Mouse (Mus musculus): ENCODE measurements around the gene Ctnnd2. TPM values are rescaled to one million over a fixed set of nuclear protein-coding genes. Genes with fewer than 3 reads are reported as not detected.

Gene Ctnnd2
- total and polyA plus RNA-seq, 3 experiments = 0.16 TPM; not detected in 2

GRCm38 (mm10) chr15:30384386-30384785 lies 212.0 kb downstream of the Ctnnd2 start:
- Histone ChIP-seq H3K27me3 (ENCODE audit: insufficient read depth, low read length) (no peaks in the 10 kb centered on the region), H3K36me3 (replicated peaks) (no peaks in the 10 kb centered on the region), H3K4me1 (ENCODE audit: insufficient read depth, low read depth, low read length) (no peaks in the 10 kb centered on the region), H3K9me3 (replicated peaks) (no peaks in the 10 kb centered on the region), H3K4me3 (ENCODE audit: low read depth, low read length) (no peak overlapping the region)
- ATAC-seq (ENCODE audit: extremely low read depth, insufficient number of reproducible peaks, low FRiP score, poor library complexity, severe bottlenecking) = no peak
- DNase-seq (ENCODE audit: low spot score) = no peak
- TF ChIP-seq GATA1 (IDR thresholded peaks at IDR 0.05; ENCODE audit: borderline replicate concordance, low read length) = no peak
- no peak for TF ChIP-seq TAL1 (conservative IDR thresholded peaks at IDR 0.05; ENCODE audit: low read depth, low read length)
- no peak for TF ChIP-seq CTCF (IDR thresholded peaks at IDR 0.05; ENCODE audit: low read depth, low read length)

- Histone ChIP-seq H3K4me1 (ENCODE audit: insufficient read depth, low read depth, low read length) (no peaks in the 10 kb centered on the region), H3K9me3 (replicated peaks) (no peaks in the 10 kb centered on the region), H3K27me3 (ENCODE audit: insufficient read depth, low read length) (no peaks in the 10 kb centered on the region), H3K36me3 (replicated peaks) (no peaks in the 10 kb centered on the region), H3K4me3 (ENCODE audit: low read depth, low read length) (no peak overlapping the region)
- TF ChIP-seq GATA2 (IDR thresholded peaks at IDR 0.05; ENCODE audit: borderline replicate concordance, low read depth, low read length) (no peak), CTCF (IDR thresholded peaks at IDR 0.05; ENCODE audit: low read depth, low read length) (no peak), GATA1 (IDR thresholded peaks at IDR 0.05; ENCODE audit: borderline replicate concordance, low read length) (no peak), TAL1 (conservative IDR thresholded peaks at IDR 0.05; ENCODE audit: low read depth, low read length) (no peak), POLR2AphosphoS5 (IDR thresholded peaks at IDR 0.05; ENCODE audit: insufficient replicate concordance, low read depth, low read length) (no peak)
- ATAC-seq (ENCODE audit: extremely low read depth, insufficient number of reproducible peaks, low FRiP score, poor library complexity, severe bottlenecking) = no peak
- DNase-seq (ENCODE audit: low spot score) = no peak
Measured at GRCm38 (mm10) chr15:30386489-30386888, 214.1 kb downstream of the Ctnnd2 start.

- Histone ChIP-seq H3K4me1 (ENCODE audit: insufficient read depth, low read depth, low read length) (no peaks in the 10 kb centered on the region), H3K4me3 (ENCODE audit: low read depth, low read length) (no peak overlapping the region), H3K36me3 (replicated peaks) (no peaks in the 10 kb centered on the region), H3K27me3 (ENCODE audit: insufficient read depth, low read length) (no peaks in the 10 kb centered on the region), H3K9me3 (replicated peaks) (no peaks in the 10 kb centered on the region)
- TF ChIP-seq TAL1 (conservative IDR thresholded peaks at IDR 0.05; ENCODE audit: low read depth, low read length) (no peak), GATA2 (IDR thresholded peaks at IDR 0.05; ENCODE audit: borderline replicate concordance, low read depth, low read length) (no peak), POLR2AphosphoS5 (IDR thresholded peaks at IDR 0.05; ENCODE audit: insufficient replicate concordance, low read depth, low read length) (no peak), CTCF (IDR thresholded peaks at IDR 0.05; ENCODE audit: low read depth, low read length) (no peak)
- no peak for ATAC-seq (ENCODE audit: extremely low read depth, insufficient number of reproducible peaks, low FRiP score, poor library complexity, severe bottlenecking)
- no peak for DNase-seq (ENCODE audit: low spot score)
Measured at GRCm38 (mm10) chr15:30387244-30387643, 214.9 kb downstream of the Ctnnd2 start.

GRCm38 (mm10) chr15:30401111-30401510 lies 228.7 kb downstream of the Ctnnd2 start:
- Histone ChIP-seq H3K4me3 (ENCODE audit: low read depth, low read length) (no peak overlapping the region), H3K9me3 (replicated peaks) (0 out of 2 replicates have a peak, but pooled peaks cover 4% of the 10 kb centered on the region), H3K4me1 (ENCODE audit: insufficient read depth, low read depth, low read length) (no peaks in the 10 kb centered on the region), H3K36me3 (replicated peaks) (no peaks in the 10 kb centered on the region), H3K27me3 (ENCODE audit: insufficient read depth, low read length) (no peaks in the 10 kb centered on the region)
- ATAC-seq (ENCODE audit: extremely low read depth, insufficient number of reproducible peaks, low FRiP score, poor library complexity, severe bottlenecking) = no peak
- TF ChIP-seq POLR2AphosphoS5 (IDR thresholded peaks at IDR 0.05; ENCODE audit: insufficient replicate concordance, low read depth, low read length) = no peak
- TF ChIP-seq GATA1 (IDR thresholded peaks at IDR 0.05; ENCODE audit: borderline replicate concordance, low read length) = no peak
- no peak for TF ChIP-seq CTCF (IDR thresholded peaks at IDR 0.05; ENCODE audit: low read depth, low read length)
- TF ChIP-seq GATA2 (IDR thresholded peaks at IDR 0.05; ENCODE audit: borderline replicate concordance, low read depth, low read length) = no peak
- DNase-seq (ENCODE audit: low spot score) = no peak

- H3K4me1 ChIP-seq (ENCODE audit: insufficient read depth, low read depth, low read length) = no peaks in the 10 kb centered on the region
- H3K9me3 ChIP-seq (replicated peaks) = no peaks in the 10 kb centered on the region
- no peak overlapping the region for H3K4me3 ChIP-seq (ENCODE audit: low read depth, low read length)
- no peak for TF ChIP-seq GATA2 (IDR thresholded peaks at IDR 0.05; ENCODE audit: borderline replicate concordance, low read depth, low read length)
- no peak for TF ChIP-seq POLR2AphosphoS5 (IDR thresholded peaks at IDR 0.05; ENCODE audit: insufficient replicate concordance, low read depth, low read length)
- TF ChIP-seq GATA1 (IDR thresholded peaks at IDR 0.05; ENCODE audit: borderline replicate concordance, low read length) = no peak
- TF ChIP-seq TAL1 (conservative IDR thresholded peaks at IDR 0.05; ENCODE audit: low read depth, low read length) = no peak
- TF ChIP-seq CTCF (IDR thresholded peaks at IDR 0.05; ENCODE audit: low read depth, low read length) = no peak
- ATAC-seq (ENCODE audit: extremely low read depth, insufficient number of reproducible peaks, low FRiP score, poor library complexity, severe bottlenecking) (no peak), DNase-seq (ENCODE audit: low spot score) (no peak)
- H3K36me3 ChIP-seq (replicated peaks) = no peaks in the 10 kb centered on the region
- no peaks in the 10 kb centered on the region for H3K27me3 ChIP-seq (ENCODE audit: insufficient read depth, low read length)
Measured at GRCm38 (mm10) chr15:30406254-30406653, 233.9 kb downstream of the Ctnnd2 start.

GRCm38 (mm10) chr15:30423146-30423545 lies 250.8 kb downstream of the Ctnnd2 start:
- peaks cover 10% of the 10 kb centered on the region for H3K9me3 ChIP-seq (replicated peaks)
- H3K4me1 ChIP-seq (ENCODE audit: insufficient read depth, low read depth, low read length) = no peaks in the 10 kb centered on the region
- H3K4me3 ChIP-seq (ENCODE audit: low read depth, low read length) = no peak overlapping the region
- H3K27me3 ChIP-seq (ENCODE audit: insufficient read depth, low read length) = no peaks in the 10 kb centered on the region
- TF ChIP-seq POLR2AphosphoS5 (IDR thresholded peaks at IDR 0.05; ENCODE audit: insufficient replicate concordance, low read depth, low read length) (no peak), CTCF (IDR thresholded peaks at IDR 0.05; ENCODE audit: low read depth, low read length) (no peak), GATA1 (IDR thresholded peaks at IDR 0.05; ENCODE audit: borderline replicate concordance, low read length) (no peak), GATA2 (IDR thresholded peaks at IDR 0.05; ENCODE audit: borderline replicate concordance, low read depth, low read length) (no peak), TAL1 (conservative IDR thresholded peaks at IDR 0.05; ENCODE audit: low read depth, low read length) (no peak)
- DNase-seq (ENCODE audit: low spot score) = no peak
- ATAC-seq (ENCODE audit: extremely low read depth, insufficient number of reproducible peaks, low FRiP score, poor library complexity, severe bottlenecking) = no peak
- no peaks in the 10 kb centered on the region for H3K36me3 ChIP-seq (replicated peaks)

GRCm38 (mm10) chr15:30424290-30424689 lies 251.9 kb downstream of the Ctnnd2 start:
- H3K36me3 ChIP-seq (replicated peaks) = no peaks in the 10 kb centered on the region

More at GRCm38 (mm10) chr15:30424290-30424689, 251.9 kb downstream of the Ctnnd2 start:
- ATAC-seq (ENCODE audit: extremely low read depth, insufficient number of reproducible peaks, low FRiP score, poor library complexity, severe bottlenecking) (no peak), DNase-seq (ENCODE audit: low spot score) (no peak)
- Histone ChIP-seq H3K27me3 (ENCODE audit: insufficient read depth, low read length) (no peaks in the 10 kb centered on the region), H3K9me3 (replicated peaks) (peaks cover 10% of the 10 kb centered on the region), H3K4me1 (ENCODE audit: insufficient read depth, low read depth, low read length) (no peaks in the 10 kb centered on the region), H3K4me3 (ENCODE audit: low read depth, low read length) (no peak overlapping the region)
- TF ChIP-seq TAL1 (conservative IDR thresholded peaks at IDR 0.05; ENCODE audit: low read depth, low read length) (no peak), GATA1 (IDR thresholded peaks at IDR 0.05; ENCODE audit: borderline replicate concordance, low read length) (no peak), CTCF (IDR thresholded peaks at IDR 0.05; ENCODE audit: low read depth, low read length) (no peak), POLR2AphosphoS5 (IDR thresholded peaks at IDR 0.05; ENCODE audit: insufficient replicate concordance, low read depth, low read length) (no peak), GATA2 (IDR thresholded peaks at IDR 0.05; ENCODE audit: borderline replicate concordance, low read depth, low read length) (no peak)
